Mouse (Mus musculus) gastrocnemius, postnatal 14 days (tissue): ENCODE data around the gene Creb1. TPM values are rescaled to one million over a fixed set of nuclear protein-coding genes. Genes with fewer than 3 reads are reported as not detected.

Experiments used
- DNase-seq: peaks from one replicate; pipeline ENCODE4 v3.0.0; 2021; ENCODE audit warnings: mixed read lengths
- intact Hi-C: fragments of 180-260 bp; cut with DNase I; formaldehyde crosslinking; loops from one replicate; pipeline ENCODE4 v1.15.1; 2025; ENCODE audit warnings: low total_unique reads
- long read RNA-seq, 2 experiments: library from polyadenylated mRNA; stranded (forward); transcript quantifications; one replicate each; pipeline ENCODE4 v2.0.0; 2021
- total RNA-seq, 2 experiments: library from RNA; stranded (reverse); gene quantifications; 2 replicates each; pipeline ENCODE4 v1.2.3; 2021

The Creb1 gene
- 10 to 100 TPM; 18.3 to 21.3 TPM for total RNA-seq
- long read RNA-seq, experiment 1, full-length matches to known transcripts: 1 of 8 reads
- long read RNA-seq, experiment 1, partial matches to known transcripts: 0 of 8 reads
- long read RNA-seq, experiment 1, other reads (novel, unspliced or antisense): 7 of 8 reads
- long read RNA-seq, experiment 2, partial matches to known transcripts: 0 of 7 reads
- long read RNA-seq, experiment 2, other reads (novel, unspliced or antisense): 7 of 7 reads

GRCm38 (mm10) chr1:64532589-64533470, at the start of gene Creb1:
Gene Creb1, plus strand, starts transcription at chr1:64532645.
- DNase-seq: peak; percentile 99
- intact Hi-C loops: no loop called here

GRCm38 (mm10) chr1:64488521-64489029, 43.9 kb upstream of the Creb1 start:
- intact Hi-C loops: no loop called here
- no peak for DNase-seq

GRCm38 (mm10) chr1:64496803-64497202, 35.6 kb upstream of the Creb1 start:
- intact Hi-C loops: no loop called here
- DNase-seq: no peak

- DNase-seq: no peak
- intact Hi-C loops: no loop called here
Observed at GRCm38 (mm10) chr1:64501382-64502140, 30.9 kb upstream of the Creb1 start.

GRCm38 (mm10) chr1:64508479-64509096, 23.9 kb upstream of the Creb1 start:
- intact Hi-C loops: no loop called here
- no peak for DNase-seq

- intact Hi-C loops: no loop called here
- no peak for DNase-seq
Observed at GRCm38 (mm10) chr1:64509678-64510077, 22.8 kb upstream of the Creb1 start.

- intact Hi-C loops: no loop called here
Observed at GRCm38 (mm10) chr1:64514184-64514583, 18.3 kb upstream of the Creb1 start.

GRCm38 (mm10) chr1:64516593-64516992, 15.9 kb upstream of the Creb1 start:
- intact Hi-C loops: no loop called here
- no peak for DNase-seq

More at GRCm38 (mm10) chr1:64514184-64514583, 18.3 kb upstream of the Creb1 start:
- DNase-seq: no peak

GRCm38 (mm10) chr1:64518480-64518879, 14.0 kb upstream of the Creb1 start:
- DNase-seq: no peak
- intact Hi-C loops: no loop called here

GRCm38 (mm10) chr1:64519345-64519744, 13.1 kb upstream of the Creb1 start:
- intact Hi-C loops: no loop called here
- no peak for DNase-seq

GRCm38 (mm10) chr1:64519901-64520300, 12.5 kb upstream of the Creb1 start:
- DNase-seq: no peak
- intact Hi-C loops: no loop called here

GRCm38 (mm10) chr1:64521734-64522133, 10.7 kb upstream of the Creb1 start:
- intact Hi-C loops: no loop called here

GRCm38 (mm10) chr1:64522637-64523036, 9.8 kb upstream of the Creb1 start:
- DNase-seq: no peak
- intact Hi-C loops: no loop called here

More at GRCm38 (mm10) chr1:64521734-64522133, 10.7 kb upstream of the Creb1 start:
- no peak for DNase-seq

GRCm38 (mm10) chr1:64523117-64523516, 9.3 kb upstream of the Creb1 start:
- intact Hi-C loops: no loop called here
- no peak for DNase-seq

- no peak for DNase-seq
- intact Hi-C loops: no loop called here
Observed at GRCm38 (mm10) chr1:64524661-64525060, 7.8 kb upstream of the Creb1 start.

- intact Hi-C loops: no loop called here
- DNase-seq: no peak
Observed at GRCm38 (mm10) chr1:64527626-64528025, 4.8 kb upstream of the Creb1 start.

GRCm38 (mm10) chr1:64529781-64530315, 2.6 kb upstream of the Creb1 start:
- intact Hi-C loops: no loop called here
- no peak for DNase-seq

- intact Hi-C loops: no loop called here
- DNase-seq: no peak
Observed at GRCm38 (mm10) chr1:64531548-64531947, 897 bp upstream of the Creb1 start.

GRCm38 (mm10) chr1:64532067-64532523, 350 bp upstream of the Creb1 start:
- no peak for DNase-seq
- intact Hi-C loops: no loop called here
